ENCODE assay signal across 9 mouse cellular contexts in the genomic region with DNA sequence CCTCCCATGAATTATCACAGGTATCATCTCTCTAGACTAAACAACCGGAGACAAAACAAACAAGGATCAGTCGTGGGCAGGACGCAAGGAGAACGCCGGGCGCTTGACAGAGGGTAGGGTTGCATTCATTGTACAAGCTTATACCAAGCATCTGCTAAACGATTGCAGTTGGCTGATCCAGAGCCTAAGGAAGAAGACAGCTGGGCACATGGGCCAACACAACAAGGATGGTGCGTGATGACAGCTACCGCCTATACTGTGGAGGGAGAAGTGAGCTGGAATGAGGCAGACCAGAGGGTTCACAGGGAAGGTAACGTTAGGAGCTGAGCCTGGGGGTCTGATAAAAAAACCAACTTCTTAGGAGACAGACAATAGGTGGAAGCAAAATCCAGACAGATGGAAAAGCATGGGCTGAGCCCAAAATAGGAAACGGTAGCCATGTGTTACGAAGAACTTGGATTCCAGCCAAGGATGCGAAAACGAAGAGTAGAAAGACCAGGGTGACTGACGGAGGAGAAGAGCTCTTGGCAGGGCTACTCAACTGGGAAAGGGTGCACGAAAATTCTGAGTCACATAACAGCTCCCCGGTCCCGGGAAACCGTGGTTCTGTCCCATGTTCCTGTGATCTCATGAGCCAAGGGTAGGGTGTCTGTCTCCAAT. TPM values are rescaled to one million over a fixed set of nuclear protein-coding genes. Genes with fewer than 3 reads are reported as not detected.
A peak's percentile ranks its signal among the peaks of the same experiment; 100 is the strongest.
DNase-seq lines count a peak whose midpoint lies in the region; ATAC-seq and TF ChIP-seq lines count a peak whose summit lies in the region.
"Had no signal": no experiment of that assay in that cellular context is flagged by ENCODE, and none has a peak within 500 bp of the region (broad histone marks: within the 10 kb centered on the region; RNA-seq: fewer than 3 reads in every experiment).

No protein-coding gene starts in this region.

- TF ChIP-seq CTCF in lung, postnatal 0 days (IDR thresholded peaks at IDR 0.05), result no peak

- 0 out of 2 replicates have a peak, but pooled peaks cover 4% of the 10 kb centered on the region for H3K9me3 ChIP-seq in kidney, embryonic 16.5 days (ENCODE audit: low read length)
- no peaks in the 10 kb centered on the region for H3K9me3 ChIP-seq in lung, postnatal 0 days (ENCODE audit: low read length)
- H3K9me3 ChIP-seq in midbrain, embryonic 16.5 days (replicated peaks; ENCODE audit: control insufficient read depth, low read length, poor library complexity, severe bottlenecking), result no peaks in the 10 kb centered on the region

- peak; percentile 67 for TF ChIP-seq EP300 in lung, postnatal 0 days (IDR thresholded peaks at IDR 0.05)

- 0 out of 2 replicates have a peak, but pooled peaks cover 4% of the 10 kb centered on the region for H3K4me1 ChIP-seq in kidney, embryonic 16.5 days (ENCODE audit: insufficient read depth, low read length)
- no peaks in the 10 kb centered on the region for H3K4me1 ChIP-seq in lung, postnatal 0 days (ENCODE audit: insufficient read depth, low read depth, low read length)
- H3K4me1 ChIP-seq in midbrain, embryonic 16.5 days (ENCODE audit: control insufficient read depth, insufficient read depth, low read length), result no peaks in the 10 kb centered on the region

- H3K9ac ChIP-seq in kidney, embryonic 16.5 days (replicated peaks; ENCODE audit: low read length), result no peak overlapping the region
- no peak overlapping the region for H3K9ac ChIP-seq in lung, postnatal 0 days (replicated peaks; ENCODE audit: low read depth)
- H3K9ac ChIP-seq in midbrain, embryonic 16.5 days (ENCODE audit: low read depth, low read length), result no peak overlapping the region

- no peaks in the 10 kb centered on the region for H3K27me3 ChIP-seq in kidney, embryonic 16.5 days (ENCODE audit: insufficient read depth, low read length)
- no peaks in the 10 kb centered on the region for H3K27me3 ChIP-seq in lung, postnatal 0 days (replicated peaks; ENCODE audit: insufficient read depth, low read length)
- H3K27me3 ChIP-seq in midbrain, embryonic 16.5 days (ENCODE audit: control insufficient read depth, insufficient read depth, low read depth, low read length), result no peaks in the 10 kb centered on the region

- no peak overlapping the region for H3K4me3 ChIP-seq in kidney, embryonic 16.5 days (ENCODE audit: low read length)
- H3K4me3 ChIP-seq in lung, postnatal 0 days (ENCODE audit: low read depth, low read length), result no peak overlapping the region
- H3K4me3 ChIP-seq in midbrain, embryonic 16.5 days (ENCODE audit: low read depth, low read length), result no peak overlapping the region
- H3K4me3 ChIP-seq: erythroblast, embryonic 14.5 days had no signal

- peak; percentile 67 to 81 for DNase-seq in cerebellum, postnatal 10 days
- peak; percentile 5 to 60 for DNase-seq in frontal cortex, adult 2 months (ENCODE audit: extremely low spot score in 1 of 2, low spot score in 1 of 2)
- peak; percentile 15 for DNase-seq in lung, postnatal 0 days (ENCODE audit: low spot score)
- DNase-seq in adrenal gland, postnatal 10 days, result no peak
- DNase-seq in adrenal gland, postnatal 4 days (ENCODE audit: low spot score in 2 of 2), result no peak

- no peak; the same call in 1 of the 2 replicates for ATAC-seq in cerebellum, adult (ENCODE audit: insufficient number of reproducible peaks, low FRiP score, low TSS enrichment)
- ATAC-seq in kidney, embryonic 16.5 days (ENCODE audit: low FRiP score, low TSS enrichment), result no peak
- peak; percentile 57 for ATAC-seq in lung, postnatal 0 days
- ATAC-seq in midbrain, embryonic 16.5 days, result no peak

- 0 out of 2 replicates have a peak overlapping the region, but pooled peaks have one; percentile 38 for H3K27ac ChIP-seq in kidney, embryonic 16.5 days (ENCODE audit: low read length)
- H3K27ac ChIP-seq in lung, postnatal 0 days (ENCODE audit: low read length), result no peak overlapping the region
- no peak overlapping the region for H3K27ac ChIP-seq in midbrain, embryonic 16.5 days (ENCODE audit: low read length)

- 56% methylated on average over 19 of the region's 19 CpGs for WGBS in kidney, embryonic 16.5 days
- WGBS in lung, postnatal 0 days, result 53% methylated on average over 19 of the region's 19 CpGs
- WGBS in midbrain, embryonic 16.5 days, result 86% methylated on average over 19 of the region's 19 CpGs

- no peak overlapping the region for H3K4me2 ChIP-seq in kidney, embryonic 16.5 days (replicated peaks; ENCODE audit: low read depth, low read length)
- no peak overlapping the region for H3K4me2 ChIP-seq in lung, postnatal 0 days (replicated peaks; ENCODE audit: low read depth, low read length)
- no peak overlapping the region for H3K4me2 ChIP-seq in midbrain, embryonic 16.5 days (ENCODE audit: low read length)

- H3K36me3 ChIP-seq in kidney, embryonic 16.5 days (ENCODE audit: insufficient read depth, low read length), result no peaks in the 10 kb centered on the region
- H3K36me3 ChIP-seq in lung, postnatal 0 days (ENCODE audit: insufficient read depth, low read length), result no peaks in the 10 kb centered on the region
- no peaks in the 10 kb centered on the region for H3K36me3 ChIP-seq in midbrain, embryonic 16.5 days (ENCODE audit: control insufficient read depth, insufficient read depth, low read length)

RNA-seq across cellular contexts. Expression of a gene that starts 53.9 kb away (rescaled TPM):
- polyA plus RNA-seq in frontal cortex, adult 2 months (2012; rRNA removed), result 26.1 and 29.7 TPM in 2 replicates
- polyA plus RNA-seq in kidney, embryonic 16.5 days (2015; fragmentation: Nextera tagmentation; extraction: Ambion mirVana), result 19.2 and 19.7 TPM in 2 replicates
- 18.1 and 19.5 TPM in 2 replicates for polyA plus RNA-seq in lung, postnatal 0 days (2015; fragmentation: Nextera tagmentation; extraction: Ambion mirVana)
- 10 to 100 TPM; 37.5 to 40.7 TPM for total RNA-seq in adrenal gland, postnatal 10 days (2021)
- polyA plus RNA-seq in midbrain, embryonic 16.5 days (2015; fragmentation: Nextera tagmentation; extraction: Ambion mirVana), result 13.6 and 14.0 TPM in 2 replicates
- 10 to 100 TPM; 31.5 TPM for total RNA-seq in adrenal gland, postnatal 4 days (2021)

Comparison
In these comparisons a context has a peak if more than half of its experiments do, and no peak if none do; other contexts are left out.
1. DNase-seq: peak in cerebellum, postnatal 10 days (2 of 2), frontal cortex, adult 2 months (2 of 2) and lung, postnatal 0 days (single experiment); none in adrenal gland, postnatal 10 days (single experiment) and adrenal gland, postnatal 4 days (0 of 2).